Mouse (Mus musculus) brain, embryonic 14.5 days (tissue): ENCODE results near the gene Styxl1.

Source experiments
- CTCF ChIP-seq: fragments of 200-500 bp; IDR thresholded peaks from 2 replicates; pipeline ENCODE4 v1.5.1; 2012; ENCODE audit warnings: inconsistent platforms, mild to moderate bottlenecking, moderate library complexity, borderline replicate concordance; ENCODE audit not compliant: insufficient read depth, insufficient read length; ENCODE audit errors: extremely low read depth
- POLR2A ChIP-seq: fragments of 200-500 bp; IDR thresholded peaks from 2 replicates; pipeline ENCODE4 v1.6.1; 2012; ENCODE audit warnings: mild to moderate bottlenecking, inconsistent platforms, borderline replicate concordance; ENCODE audit not compliant: poor library complexity, insufficient read depth, insufficient read length, severe bottlenecking; ENCODE audit errors: extremely low read depth

- TF ChIP-seq CTCF (no peak), POLR2A (no peak)
These were observed 53.5 kb downstream of the Styxl1 start for GRCm38 (mm10) chr5:135724536-135725322.
